31 mouse cellular contexts compared by ENCODE assay signal in the genomic region with DNA sequence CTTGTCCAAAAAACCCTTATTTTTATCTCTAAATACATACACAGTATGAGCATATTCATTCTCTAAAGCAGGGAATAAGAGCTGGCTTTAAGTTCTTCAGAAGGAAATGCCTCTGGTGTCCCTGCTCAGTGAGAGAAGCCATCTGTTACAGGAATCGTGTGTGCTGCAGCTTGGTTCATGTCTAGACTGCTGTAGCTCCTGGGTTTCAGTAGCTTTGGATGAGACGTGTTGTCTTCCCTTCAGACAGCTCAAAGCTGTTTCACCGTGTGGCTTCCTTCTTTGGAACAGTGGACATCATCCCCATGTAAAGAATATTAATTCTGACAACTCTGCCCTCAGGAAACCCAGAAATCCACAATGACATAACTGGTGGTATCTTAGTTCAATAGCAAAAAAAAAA.
DNase-seq lines count a peak whose midpoint lies in the region; ATAC-seq and TF ChIP-seq lines count a peak whose summit lies in the region.
"Had no signal": no experiment of that assay in that cellular context is flagged by ENCODE, and none has a peak within 500 bp of the region (broad histone marks: within the 10 kb centered on the region; RNA-seq: fewer than 3 reads in every experiment).

No protein-coding gene starts in this region.

- no peak for ATAC-seq in hindbrain, postnatal 0 days
- ATAC-seq in hindbrain, embryonic 13.5 days (ENCODE audit: low FRiP score) = no peak
- ATAC-seq: CD4-positive, CD25-positive, alpha-beta regulatory T cell, adult 4 months; forebrain, embryonic 16.5 days; inflammation-experienced regulatory T-cells, adult 6 months; liver, embryonic 12.5 days; liver, postnatal 0 days had no signal

- WGBS in hindbrain, postnatal 0 days = 60% methylated on average over 3 of the region's 3 CpGs
- WGBS in hindbrain, embryonic 13.5 days = 90% methylated on average over 3 of the region's 3 CpGs

- DNase-seq in hindbrain, postnatal 0 days (ENCODE audit: low spot score) = peak; percentile 7
- peak; percentile 45 to 70 for DNase-seq in left cerebral cortex, postnatal 14 days (ENCODE audit: low spot score in 2 of 2)
- DNase-seq in left cerebral cortex, postnatal 4 days = no peak
- peak; percentile 64 for DNase-seq in retina, postnatal 1 day
- DNase-seq in retina, embryonic 14.5 days (ENCODE audit: low spot score) = no peak
- peak; percentile 67 for DNase-seq in telencephalon, adult 2 months (ENCODE audit: low read depth, low spot score)
- DNase-seq: adrenal gland, postnatal 25 days; cerebellum, adult 18-20 months; gastrocnemius, postnatal 25 days; heart, adult 18-20 months; heart, postnatal 4 days; kidney, adult 11 months; kidney, postnatal 25 days; liver, postnatal 0 days; lung, postnatal 36 days; right cerebral cortex, postnatal 4 days; thymus, adult 2 months; thymus, postnatal 36 days had no signal

- H3K9ac ChIP-seq in hindbrain, postnatal 0 days (replicated peaks; ENCODE audit: low read length) = no peak overlapping the region
- no peak overlapping the region for H3K9ac ChIP-seq in hindbrain, embryonic 13.5 days
- H3K9ac ChIP-seq: embryonic facial prominence, embryonic 13.5 days; hindbrain, embryonic 14.5 days; limb, embryonic 13.5 days; liver, embryonic 12.5 days; liver, postnatal 0 days; midbrain, embryonic 12.5 days had no signal

- no peak overlapping the region for H3K27ac ChIP-seq in hindbrain, postnatal 0 days
- H3K27ac ChIP-seq in hindbrain, embryonic 13.5 days = no peak overlapping the region
- H3K27ac ChIP-seq: embryonic facial prominence, embryonic 13.5 days; forebrain, embryonic 10.5 days; hindbrain, embryonic 14.5 days; limb, embryonic 13.5 days; liver, embryonic 12.5 days; midbrain, embryonic 12.5 days; stomach, postnatal 0 days had no signal

- H3K4me1 ChIP-seq in hindbrain, postnatal 0 days (ENCODE audit: insufficient read depth, low read length) = no peaks in the 10 kb centered on the region
- no peaks in the 10 kb centered on the region for H3K4me1 ChIP-seq in hindbrain, embryonic 13.5 days (replicated peaks)
- H3K4me1 ChIP-seq: embryonic facial prominence, embryonic 13.5 days; liver, embryonic 12.5 days; megakaryocyte, embryonic 14.5 days had no signal

- H3K4me2 ChIP-seq in hindbrain, postnatal 0 days (ENCODE audit: low read depth, low read length) = no peak overlapping the region
- no peak overlapping the region for H3K4me2 ChIP-seq in hindbrain, embryonic 13.5 days
- H3K4me2 ChIP-seq: embryonic facial prominence, embryonic 13.5 days; heart, embryonic 11.5 days; hindbrain, embryonic 14.5 days; limb, embryonic 13.5 days; liver, embryonic 12.5 days; midbrain, embryonic 12.5 days had no signal

- intact Hi-C loops in left cerebral cortex, postnatal 14 days (cut with DNase I) = no loop called here
- intact Hi-C loops in left cerebral cortex, postnatal 4 days (cut with DNase I) = no loop called here

- no peaks in the 10 kb centered on the region for H3K36me3 ChIP-seq in hindbrain, postnatal 0 days (ENCODE audit: insufficient read depth, low read length)
- no peaks in the 10 kb centered on the region for H3K36me3 ChIP-seq in hindbrain, embryonic 13.5 days
- H3K36me3 ChIP-seq: embryonic facial prominence, embryonic 13.5 days; forebrain, embryonic 10.5 days; limb, embryonic 13.5 days; liver, embryonic 12.5 days; midbrain, embryonic 12.5 days had no signal

- no peaks in the 10 kb centered on the region for H3K27me3 ChIP-seq in hindbrain, postnatal 0 days (ENCODE audit: insufficient read depth, low read length)
- H3K27me3 ChIP-seq in hindbrain, embryonic 13.5 days = no peaks in the 10 kb centered on the region
- H3K27me3 ChIP-seq: embryonic facial prominence, embryonic 13.5 days; limb, embryonic 13.5 days; liver, embryonic 12.5 days; megakaryocyte, embryonic 14.5 days; midbrain, embryonic 12.5 days had no signal

- no peaks in the 10 kb centered on the region for H3K9me3 ChIP-seq in hindbrain, postnatal 0 days (ENCODE audit: low read length)
- no peaks in the 10 kb centered on the region for H3K9me3 ChIP-seq in hindbrain, embryonic 13.5 days
- H3K9me3 ChIP-seq: embryonic facial prominence, embryonic 13.5 days; forebrain, embryonic 10.5 days; limb, embryonic 13.5 days; liver, embryonic 12.5 days; megakaryocyte, embryonic 14.5 days; midbrain, embryonic 12.5 days had no signal

- no peak for TF ChIP-seq CTCF in hindbrain, postnatal 0 days (IDR thresholded peaks at IDR 0.05; ENCODE audit: low read depth)

- no peak overlapping the region for H3K4me3 ChIP-seq in hindbrain, postnatal 0 days (ENCODE audit: low read length)
- H3K4me3 ChIP-seq in hindbrain, embryonic 13.5 days = no peak overlapping the region
- H3K4me3 ChIP-seq: embryonic facial prominence, embryonic 13.5 days; forebrain, embryonic 10.5 days; limb, embryonic 13.5 days; liver, embryonic 12.5 days; megakaryocyte, embryonic 14.5 days; midbrain, embryonic 12.5 days had no signal

Comparison
In these comparisons a context has a peak if more than half of its experiments do, and no peak if none do; other contexts are left out.
1. DNase-seq: peak in hindbrain, postnatal 0 days (single experiment), left cerebral cortex, postnatal 14 days (2 of 2), retina, postnatal 1 day (single experiment) and telencephalon, adult 2 months (single experiment); none in left cerebral cortex, postnatal 4 days (single experiment) and retina, embryonic 14.5 days (single experiment).